Mouse (Mus musculus): ENCODE results near the gene Npepps. TPM values are rescaled to one million over a fixed set of nuclear protein-coding genes. Genes with fewer than 3 reads are reported as not detected.

Npepps gene
- polyA plus RNA-seq, 1 experiment from 2014 or later: 142 TPM

- H3K4me2 ChIP-seq: no peak overlapping the region
- H3K4me3 ChIP-seq: no peak overlapping the region
- no peak overlapping the region for H3K9ac ChIP-seq
- no peak overlapping the region for H3K27ac ChIP-seq (replicated peaks)
- no peaks in the 10 kb centered on the region for H3K4me1 ChIP-seq (replicated peaks)
- H3K36me3 ChIP-seq: peaks cover 73% of the 10 kb centered on the region
- ATAC-seq (ENCODE audit: low FRiP score, low read depth): no peak
- H3K9me3 ChIP-seq: no peaks in the 10 kb centered on the region
- no peaks in the 10 kb centered on the region for H3K27me3 ChIP-seq
- 72% methylated on average over 6 of the region's 6 CpGs for WGBS
Measured at GRCm38 (mm10) chr11:97160341-97160740, 120.1 kb downstream of the Npepps start.

GRCm38 (mm10) chr11:97156999-97157398 is 123.4 kb downstream of the Npepps start:
- Histone ChIP-seq H3K9me3 (no peaks in the 10 kb centered on the region), H3K27me3 (no peaks in the 10 kb centered on the region), H3K27ac (replicated peaks) (no peak overlapping the region), H3K9ac (no peak overlapping the region), H3K4me2 (no peak overlapping the region), H3K4me3 (no peak overlapping the region), H3K4me1 (replicated peaks) (peaks cover 12% of the 10 kb centered on the region), H3K36me3 (peaks cover 50% of the 10 kb centered on the region)
- WGBS: 83% methylated on average over 7 of the region's 7 CpGs
- ATAC-seq (ENCODE audit: low FRiP score, low read depth): no peak

Other genes with a start within 250 kb of the Npepps start
- 3.3 and 3.6 TPM in 2 replicates for gene Lrrc46, start 239.2 kb downstream of the Npepps start, polyA plus RNA-seq (2015; fragmentation: Nextera tagmentation; extraction: Ambion mirVana)
- 62.2 and 63.9 TPM in 2 replicates for gene Mrpl10, start 239.1 kb downstream of the Npepps start, polyA plus RNA-seq (2015; fragmentation: Nextera tagmentation; extraction: Ambion mirVana)
- gene Osbpl7, start 230.0 kb downstream of the Npepps start, polyA plus RNA-seq (2015; fragmentation: Nextera tagmentation; extraction: Ambion mirVana): 12.1 and 12.2 TPM in 2 replicates
- gene Tbx21, start 165.3 kb downstream of the Npepps start, polyA plus RNA-seq (2015; fragmentation: Nextera tagmentation; extraction: Ambion mirVana): 0.13 TPM in 1 of 2 replicates, not detected in the other
- gene Tbkbp1, start 129.1 kb downstream of the Npepps start, polyA plus RNA-seq (2015; fragmentation: Nextera tagmentation; extraction: Ambion mirVana): 10.3 and 11.1 TPM in 2 replicates
- 31.8 and 33.9 TPM in 2 replicates for gene Kpnb1, start 92.8 kb downstream of the Npepps start, polyA plus RNA-seq (2015; fragmentation: Nextera tagmentation; extraction: Ambion mirVana)
- gene Mrpl45, start 35.1 kb upstream of the Npepps start, polyA plus RNA-seq (2015; fragmentation: Nextera tagmentation; extraction: Ambion mirVana): 36.8 and 38.2 TPM in 2 replicates
- gene Gpr179, start 71.4 kb upstream of the Npepps start, polyA plus RNA-seq (2015; fragmentation: Nextera tagmentation; extraction: Ambion mirVana): 0.12 and 0.30 TPM in 2 replicates
- gene Socs7, start 81.9 kb upstream of the Npepps start, polyA plus RNA-seq (2015; fragmentation: Nextera tagmentation; extraction: Ambion mirVana): 9.0 and 9.5 TPM in 2 replicates
- 9.9 and 10.1 TPM in 2 replicates for gene Arhgap23, start 134.9 kb upstream of the Npepps start, polyA plus RNA-seq (2015; fragmentation: Nextera tagmentation; extraction: Ambion mirVana)
- 1.2 and 1.3 TPM in 2 replicates for gene 4933428G20Rik, start 219.7 kb upstream of the Npepps start, polyA plus RNA-seq (2015; fragmentation: Nextera tagmentation; extraction: Ambion mirVana)